Mouse (Mus musculus): Measurements from ENCODE around the gene Prpf40b. TPM values are rescaled to one million over a fixed set of nuclear protein-coding genes. Genes with fewer than 3 reads are reported as not detected.

Gene Prpf40b
- total and polyA plus RNA-seq, 3 experiments: 24.7 to 46.4 TPM; not detected in 1

- H3K9ac ChIP-seq (ENCODE audit: control insufficient read depth, low read depth, low read length, poor library complexity, severe bottlenecking): no peak overlapping the region
- H3K4me3 ChIP-seq (ENCODE audit: control insufficient read depth in 1 of 2, insufficient read depth in 1 of 2, low read depth in 2 of 2, low read length in 2 of 2): no peak overlapping the region
- DNase-seq (ENCODE audit: low read depth, low spot score): peak; percentile 31
- no peak for TF ChIP-seq MAX (IDR thresholded peaks at IDR 0.05; ENCODE audit: low read length)
- no peak for TF ChIP-seq TCF12 (IDR thresholded peaks at IDR 0.05; ENCODE audit: low read depth, low read length)
- TF ChIP-seq ZNF384 (IDR thresholded peaks at IDR 0.05; ENCODE audit: low read depth, low read length): no peak
- TF ChIP-seq HCFC1 (IDR thresholded peaks at IDR 0.05; ENCODE audit: low read depth, low read length): no peak
- TF ChIP-seq SMC3 (IDR thresholded peaks at IDR 0.05; ENCODE audit: low read depth, low read length): no peak
- no peak for TF ChIP-seq CHD2 (IDR thresholded peaks at IDR 0.05; ENCODE audit: low read length)
- TF ChIP-seq TAL1 (IDR thresholded peaks at IDR 0.05; ENCODE audit: low read length): no peak
- TF ChIP-seq ETS1 (IDR thresholded peaks at IDR 0.05; ENCODE audit: low read depth, low read length): no peak
- no peak for TF ChIP-seq GATA1 (IDR thresholded peaks at IDR 0.05; ENCODE audit: low read depth, low read length)
- TF ChIP-seq MAFK (IDR thresholded peaks at IDR 0.05; ENCODE audit: borderline replicate concordance, low read depth, low read length): no peak
- TF ChIP-seq ZKSCAN1 (IDR thresholded peaks at IDR 0.05; ENCODE audit: low read depth, low read length): no peak
- no peak for TF ChIP-seq JUND (IDR thresholded peaks at IDR 0.05; ENCODE audit: low read depth, low read length)
- no peaks in the 10 kb centered on the region for H3K79me2 ChIP-seq (ENCODE audit: control insufficient read depth, insufficient read depth, low read length, poor library complexity)
- H3K27me3 ChIP-seq (ENCODE audit: control insufficient read depth in 1 of 2, insufficient read depth in 2 of 2, low read length in 2 of 2): peaks cover 2 to 3% of the 10 kb centered on the region in 2 experiments; a peak in 2 of 4 replicates
- peaks cover 2 to 14% of the 10 kb centered on the region in 2 experiments; a peak in 3 of 4 replicates for H3K4me1 ChIP-seq (ENCODE audit: control insufficient read depth in 1 of 2, insufficient read depth in 2 of 2, low read length in 2 of 2)
- no peak overlapping the region for H3K27ac ChIP-seq (ENCODE audit: control insufficient read depth, low read depth, low read length)
- no peaks in the 10 kb centered on the region for H3K9me3 ChIP-seq (replicated peaks; ENCODE audit: insufficient read depth, low read length)
- peaks cover 0 to 5% of the 10 kb centered on the region in 2 experiments; a peak in 1 of 4 replicates for H3K36me3 ChIP-seq (ENCODE audit: control insufficient read depth in 1 of 2, insufficient read depth in 2 of 2, low read length in 2 of 2)
Observed at GRCm38 (mm10) chr15:99285189-99285535, 9.7 kb upstream of the Prpf40b start.

GRCm38 (mm10) chr15:99290586-99290985, 4.3 kb upstream of the Prpf40b start:
- H3K27me3 ChIP-seq (ENCODE audit: control insufficient read depth in 1 of 2, insufficient read depth in 2 of 2, low read length in 2 of 2): peaks cover 4 to 5% of the 10 kb centered on the region in 2 experiments
- no peak overlapping the region for H3K9ac ChIP-seq (ENCODE audit: control insufficient read depth, low read depth, low read length, poor library complexity, severe bottlenecking)
- no peaks in the 10 kb centered on the region for H3K9me3 ChIP-seq (replicated peaks; ENCODE audit: insufficient read depth, low read length)
- no peak overlapping the region for H3K27ac ChIP-seq (ENCODE audit: control insufficient read depth, low read depth, low read length)
- no peak for TF ChIP-seq POLR2AphosphoS5 (IDR thresholded peaks at IDR 0.05; ENCODE audit: borderline replicate concordance, low read depth, low read length)
- TF ChIP-seq CHD2 (IDR thresholded peaks at IDR 0.05; ENCODE audit: low read length): no peak
- no peak for TF ChIP-seq CHD1 (IDR thresholded peaks at IDR 0.05; ENCODE audit: low read depth, low read length)
- no peak for TF ChIP-seq ZMIZ1 (IDR thresholded peaks at IDR 0.05; ENCODE audit: low read depth, low read length)
- no peak for TF ChIP-seq ETS1 (IDR thresholded peaks at IDR 0.05; ENCODE audit: low read depth, low read length)
- TF ChIP-seq UBTF (IDR thresholded peaks at IDR 0.05; ENCODE audit: borderline replicate concordance, insufficient read depth, low read depth, low read length): no peak
- TF ChIP-seq MAZ (IDR thresholded peaks at IDR 0.05; ENCODE audit: low read depth, low read length): no peak
- no peak for TF ChIP-seq RAD21 (IDR thresholded peaks at IDR 0.05; ENCODE audit: low read depth, low read length)
- TF ChIP-seq SMC3 (IDR thresholded peaks at IDR 0.05; ENCODE audit: low read depth, low read length): no peak
- TF ChIP-seq MEF2A (IDR thresholded peaks at IDR 0.05; ENCODE audit: extremely low read depth, insufficient replicate concordance, low read depth, low read length, poor library complexity, severe bottlenecking): no peak
- no peak for TF ChIP-seq MYB (IDR thresholded peaks at IDR 0.05; ENCODE audit: low read depth, low read length)
- no peak for TF ChIP-seq RCOR1 (IDR thresholded peaks at IDR 0.05; ENCODE audit: low read depth, low read length)
- H3K36me3 ChIP-seq (ENCODE audit: control insufficient read depth in 1 of 2, insufficient read depth in 2 of 2, low read length in 2 of 2): peaks cover 0 to 5% of the 10 kb centered on the region in 2 experiments; a peak in 1 of 4 replicates
- H3K4me1 ChIP-seq (ENCODE audit: control insufficient read depth in 1 of 2, insufficient read depth in 2 of 2, low read length in 2 of 2): peaks cover 2 to 5% of the 10 kb centered on the region in 2 experiments; a peak in 1 of 4 replicates
- DNase-seq (ENCODE audit: low read depth, low spot score): no peak
- no peak overlapping the region for H3K4me3 ChIP-seq (ENCODE audit: control insufficient read depth in 1 of 2, insufficient read depth in 1 of 2, low read depth in 2 of 2, low read length in 2 of 2)
- H3K79me2 ChIP-seq (ENCODE audit: control insufficient read depth, insufficient read depth, low read length, poor library complexity): peaks cover 1% of the 10 kb centered on the region; the same call in 1 of the 2 replicates
